Mouse (Mus musculus): ENCODE measurements around the gene Adprm. TPM values are rescaled to one million over a fixed set of nuclear protein-coding genes. Genes with fewer than 3 reads are reported as not detected.

The Adprm gene
- polyA plus RNA-seq, 1 experiment from 2014 or later, result 20.4 TPM

GRCm38 (mm10) chr11:67008528-67008927 is 43.9 kb downstream of the Adprm start:
- WGBS, result 94% methylated on average over 4 of the region's 4 CpGs
- peaks cover 7 to 12% of the 10 kb centered on the region in 2 experiments; a peak in 3 of 4 replicates for H3K4me1 ChIP-seq (ENCODE audit: control insufficient read depth in 2 of 2, insufficient read depth in 2 of 2, low read length in 2 of 2)
- no peak overlapping the region for H3K9ac ChIP-seq (ENCODE audit: low read length)
- no peaks in the 10 kb centered on the region for H3K27me3 ChIP-seq (ENCODE audit: control insufficient read depth, insufficient read depth, low read length)
- H3K9me3 ChIP-seq (ENCODE audit: control insufficient read depth, low read length), result no peaks in the 10 kb centered on the region
- H3K4me2 ChIP-seq (ENCODE audit: low read length), result no peak overlapping the region
- H3K4me3 ChIP-seq (ENCODE audit: control insufficient read depth in 1 of 2, insufficient read depth in 1 of 2, low read depth in 1 of 2, low read length in 2 of 2), result no peak overlapping the region
- no peak for ATAC-seq (ENCODE audit: insufficient number of reproducible peaks, insufficient read depth, low FRiP score, low read depth)
- no peaks in the 10 kb centered on the region for H3K36me3 ChIP-seq (ENCODE audit: control insufficient read depth, insufficient read depth, low read length)
- no peak overlapping the region for H3K27ac ChIP-seq (replicated peaks in 1 of 2; ENCODE audit: control insufficient read depth in 1 of 2, insufficient read depth in 1 of 2, low read depth in 2 of 2, low read length in 2 of 2)

GRCm38 (mm10) chr11:67007961-67008360 is 44.4 kb downstream of the Adprm start:
- no peak overlapping the region for H3K9ac ChIP-seq (ENCODE audit: low read length)
- H3K9me3 ChIP-seq (ENCODE audit: control insufficient read depth, low read length), result no peaks in the 10 kb centered on the region
- no peak overlapping the region for H3K27ac ChIP-seq (replicated peaks in 1 of 2; ENCODE audit: control insufficient read depth in 1 of 2, insufficient read depth in 1 of 2, low read depth in 2 of 2, low read length in 2 of 2)
- 76% methylated on average over 8 of the region's 8 CpGs for WGBS
- no peak overlapping the region for H3K4me3 ChIP-seq (ENCODE audit: control insufficient read depth in 1 of 2, insufficient read depth in 1 of 2, low read depth in 1 of 2, low read length in 2 of 2)
- no peaks in the 10 kb centered on the region for H3K36me3 ChIP-seq (ENCODE audit: control insufficient read depth, insufficient read depth, low read length)
- peaks cover 7 to 12% of the 10 kb centered on the region in 2 experiments; a peak in 3 of 4 replicates for H3K4me1 ChIP-seq (ENCODE audit: control insufficient read depth in 2 of 2, insufficient read depth in 2 of 2, low read length in 2 of 2)
- no peak for ATAC-seq (ENCODE audit: insufficient number of reproducible peaks, insufficient read depth, low FRiP score, low read depth)
- H3K4me2 ChIP-seq (ENCODE audit: low read length), result no peak overlapping the region
- no peaks in the 10 kb centered on the region for H3K27me3 ChIP-seq (ENCODE audit: control insufficient read depth, insufficient read depth, low read length)

GRCm38 (mm10) chr11:67002911-67003310 is 49.5 kb downstream of the Adprm start:
- ATAC-seq (ENCODE audit: insufficient number of reproducible peaks, insufficient read depth, low FRiP score, low read depth), result no peak
- H3K9ac ChIP-seq (ENCODE audit: low read length), result no peak overlapping the region
- H3K4me1 ChIP-seq (ENCODE audit: control insufficient read depth in 2 of 2, insufficient read depth in 2 of 2, low read length in 2 of 2), result peaks cover 8 to 11% of the 10 kb centered on the region in 2 experiments
- H3K4me2 ChIP-seq (ENCODE audit: low read length), result no peak overlapping the region
- 44% methylated on average over 2 of the region's 2 CpGs for WGBS
- H3K36me3 ChIP-seq (ENCODE audit: control insufficient read depth, insufficient read depth, low read length), result no peaks in the 10 kb centered on the region
- H3K27ac ChIP-seq (replicated peaks in 1 of 2; ENCODE audit: control insufficient read depth in 1 of 2, insufficient read depth in 1 of 2, low read depth in 2 of 2, low read length in 2 of 2), result no peak overlapping the region
- H3K27me3 ChIP-seq (ENCODE audit: control insufficient read depth, insufficient read depth, low read length), result no peaks in the 10 kb centered on the region
- H3K4me3 ChIP-seq (ENCODE audit: control insufficient read depth in 1 of 2, insufficient read depth in 1 of 2, low read depth in 1 of 2, low read length in 2 of 2), result no peak overlapping the region
- no peaks in the 10 kb centered on the region for H3K9me3 ChIP-seq (ENCODE audit: control insufficient read depth, low read length)

- no peak overlapping the region for H3K9ac ChIP-seq (ENCODE audit: low read length)
- no peaks in the 10 kb centered on the region for H3K9me3 ChIP-seq (ENCODE audit: control insufficient read depth, low read length)
- H3K4me3 ChIP-seq (ENCODE audit: control insufficient read depth in 1 of 2, insufficient read depth in 1 of 2, low read depth in 1 of 2, low read length in 2 of 2), result no peak overlapping the region
- H3K4me2 ChIP-seq (ENCODE audit: low read length), result no peak overlapping the region
- peaks cover 8 to 14% of the 10 kb centered on the region in 2 experiments for H3K4me1 ChIP-seq (ENCODE audit: control insufficient read depth in 2 of 2, insufficient read depth in 2 of 2, low read length in 2 of 2)
- ATAC-seq (ENCODE audit: insufficient number of reproducible peaks, insufficient read depth, low FRiP score, low read depth), result no peak
- H3K27me3 ChIP-seq (ENCODE audit: control insufficient read depth, insufficient read depth, low read length), result no peaks in the 10 kb centered on the region
- 81% methylated on average over 1 of the region's 1 CpGs for WGBS
- H3K27ac ChIP-seq (replicated peaks in 1 of 2; ENCODE audit: control insufficient read depth in 1 of 2, insufficient read depth in 1 of 2, low read depth in 2 of 2, low read length in 2 of 2), result no peak overlapping the region
- no peaks in the 10 kb centered on the region for H3K36me3 ChIP-seq (ENCODE audit: control insufficient read depth, insufficient read depth, low read length)
These were observed 50.7 kb downstream of the Adprm start for GRCm38 (mm10) chr11:67001717-67002116.

- WGBS, result 68% methylated on average over 4 of the region's 4 CpGs
- no peak for ATAC-seq (ENCODE audit: insufficient number of reproducible peaks, insufficient read depth, low FRiP score, low read depth)
- H3K4me3 ChIP-seq (ENCODE audit: control insufficient read depth in 1 of 2, insufficient read depth in 1 of 2, low read depth in 1 of 2, low read length in 2 of 2), result no peak overlapping the region
These were observed 51.7 kb downstream of the Adprm start for GRCm38 (mm10) chr11:67000671-67001070.

GRCm38 (mm10) chr11:66998467-66999403 is 53.7 kb downstream of the Adprm start:
- no peak overlapping the region for H3K4me3 ChIP-seq (ENCODE audit: control insufficient read depth in 1 of 2, insufficient read depth in 1 of 2, low read depth in 1 of 2, low read length in 2 of 2)
- H3K36me3 ChIP-seq (ENCODE audit: control insufficient read depth, insufficient read depth, low read length), result no peaks in the 10 kb centered on the region
- 0 out of 4 replicates have a peak overlapping the region, but pooled peaks of 1 of the 2 experiments have one; percentile 37 for H3K27ac ChIP-seq (replicated peaks in 1 of 2; ENCODE audit: control insufficient read depth in 1 of 2, insufficient read depth in 1 of 2, low read depth in 2 of 2, low read length in 2 of 2)
- no peak overlapping the region for H3K9ac ChIP-seq (ENCODE audit: low read length)
- WGBS, result 49% methylated on average over 14 of the region's 14 CpGs
- ATAC-seq (ENCODE audit: insufficient number of reproducible peaks, insufficient read depth, low FRiP score, low read depth), result peak; percentile 81
- no peaks in the 10 kb centered on the region for H3K9me3 ChIP-seq (ENCODE audit: control insufficient read depth, low read length)
- no peaks in the 10 kb centered on the region for H3K27me3 ChIP-seq (ENCODE audit: control insufficient read depth, insufficient read depth, low read length)
- peaks cover 8 to 14% of the 10 kb centered on the region in 2 experiments for H3K4me1 ChIP-seq (ENCODE audit: control insufficient read depth in 2 of 2, insufficient read depth in 2 of 2, low read length in 2 of 2)
- H3K4me2 ChIP-seq (ENCODE audit: low read length), result 0 out of 2 replicates have a peak overlapping the region, but pooled peaks have one; percentile 21

More at GRCm38 (mm10) chr11:67000671-67001070, 51.7 kb downstream of the Adprm start:
- Histone ChIP-seq H3K27ac (replicated peaks in 1 of 2; ENCODE audit: control insufficient read depth in 1 of 2, insufficient read depth in 1 of 2, low read depth in 2 of 2, low read length in 2 of 2) (no peak overlapping the region), H3K36me3 (ENCODE audit: control insufficient read depth, insufficient read depth, low read length) (no peaks in the 10 kb centered on the region), H3K27me3 (ENCODE audit: control insufficient read depth, insufficient read depth, low read length) (no peaks in the 10 kb centered on the region), H3K9me3 (ENCODE audit: control insufficient read depth, low read length) (no peaks in the 10 kb centered on the region), H3K9ac (ENCODE audit: low read length) (no peak overlapping the region), H3K4me2 (ENCODE audit: low read length) (no peak overlapping the region), H3K4me1 (ENCODE audit: control insufficient read depth in 2 of 2, insufficient read depth in 2 of 2, low read length in 2 of 2) (peaks cover 8 to 14% of the 10 kb centered on the region in 2 experiments)

GRCm38 (mm10) chr11:66996446-66996845 is 55.9 kb downstream of the Adprm start:
- WGBS, result 77% methylated on average over 4 of the region's 4 CpGs
- H3K27me3 ChIP-seq (ENCODE audit: control insufficient read depth, insufficient read depth, low read length), result no peaks in the 10 kb centered on the region
- no peak overlapping the region for H3K4me3 ChIP-seq (ENCODE audit: control insufficient read depth in 1 of 2, insufficient read depth in 1 of 2, low read depth in 1 of 2, low read length in 2 of 2)
- no peaks in the 10 kb centered on the region for H3K9me3 ChIP-seq (ENCODE audit: control insufficient read depth, low read length)
- no peak overlapping the region for H3K4me2 ChIP-seq (ENCODE audit: low read length)
- ATAC-seq (ENCODE audit: insufficient number of reproducible peaks, insufficient read depth, low FRiP score, low read depth), result no peak
- peaks cover 8 to 14% of the 10 kb centered on the region in 2 experiments for H3K4me1 ChIP-seq (ENCODE audit: control insufficient read depth in 2 of 2, insufficient read depth in 2 of 2, low read length in 2 of 2)
- H3K27ac ChIP-seq (replicated peaks in 1 of 2; ENCODE audit: control insufficient read depth in 1 of 2, insufficient read depth in 1 of 2, low read depth in 2 of 2, low read length in 2 of 2), result no peak overlapping the region
- H3K9ac ChIP-seq (ENCODE audit: low read length), result no peak overlapping the region
- H3K36me3 ChIP-seq (ENCODE audit: control insufficient read depth, insufficient read depth, low read length), result no peaks in the 10 kb centered on the region
